Mouse (Mus musculus) spleen, adult 2 months (tissue): ENCODE results near the gene Abhd6. TPM values are rescaled to one million over a fixed set of nuclear protein-coding genes. Genes with fewer than 3 reads are reported as not detected.
A peak's percentile ranks its signal among the peaks of the same experiment; 100 is the strongest.

Experiments
- DNase-seq, 2 experiments: peaks; one replicate each; pipeline versions ENCODE4 v3.0.0 to v3.0.0-alpha.2; 2012 to 2021; ENCODE audit warnings: low spot score in 2 of 2, low read depth in 1 of 2
- H3K27ac ChIP-seq: fragments of 200-500 bp; 2 replicates; pipeline ENCODE4 v1.5.1; 2012; ENCODE audit warnings: low read length, inconsistent platforms; ENCODE audit not compliant: insufficient read depth
- H3K27me3 ChIP-seq: fragments of 200-500 bp; 2 replicates; pipeline ENCODE4 v1.6.1; 2012; ENCODE audit warnings: mild to moderate bottlenecking, moderate library complexity, low read length, inconsistent platforms; ENCODE audit not compliant: control insufficient read depth, insufficient read depth
- H3K36me3 ChIP-seq: fragments of 200-500 bp; 2 replicates; pipeline ENCODE4 v1.6.1; 2012; ENCODE audit warnings: mild to moderate bottlenecking, low read length, inconsistent platforms; ENCODE audit not compliant: control insufficient read depth, insufficient read depth
- H3K4me1 ChIP-seq: fragments of 200-500 bp; 2 replicates; pipeline ENCODE4 v1.6.1; 2011; ENCODE audit warnings: inconsistent platforms; ENCODE audit not compliant: control insufficient read depth, insufficient read depth, insufficient read length
- H3K4me3 ChIP-seq: fragments of 200-500 bp; 2 replicates; pipeline ENCODE4 v1.5.1; 2011; ENCODE audit warnings: mild to moderate bottlenecking, inconsistent platforms; ENCODE audit not compliant: insufficient read depth, insufficient read length; ENCODE audit errors: extremely low read depth
- CTCF ChIP-seq: fragments of 200-500 bp; IDR thresholded peaks from 2 replicates; pipeline ENCODE4 v1.5.1; 2011; ENCODE audit warnings: mild to moderate bottlenecking, inconsistent platforms; ENCODE audit not compliant: insufficient read depth, insufficient read length, insufficient replicate concordance; ENCODE audit errors: extremely low read depth
- POLR2A ChIP-seq: fragments of 200-500 bp; IDR thresholded peaks from 2 replicates; pipeline ENCODE4 v1.6.1; 2011; ENCODE audit warnings: low read depth, low read length, inconsistent platforms
- WGBS: fragments of 180-500 bp; shearing (Covaris S2); methylation state at CpG from one replicate; pipeline ENCODE4 v1.1.7; 2018; 5-methylcytosine and 5-hydroxymethylcytosine counted together
- polyA plus RNA-seq: library from polyadenylated mRNA; depleted of rRNA; stranded (reverse); fragments of >200 nt; gene quantifications from 2 replicates; pipeline ENCODE4 v1.2.3, GENCODE M21; 2012

Gene Abhd6
- polyA plus RNA-seq, 1 experiment = 8.6 TPM

DNA sequence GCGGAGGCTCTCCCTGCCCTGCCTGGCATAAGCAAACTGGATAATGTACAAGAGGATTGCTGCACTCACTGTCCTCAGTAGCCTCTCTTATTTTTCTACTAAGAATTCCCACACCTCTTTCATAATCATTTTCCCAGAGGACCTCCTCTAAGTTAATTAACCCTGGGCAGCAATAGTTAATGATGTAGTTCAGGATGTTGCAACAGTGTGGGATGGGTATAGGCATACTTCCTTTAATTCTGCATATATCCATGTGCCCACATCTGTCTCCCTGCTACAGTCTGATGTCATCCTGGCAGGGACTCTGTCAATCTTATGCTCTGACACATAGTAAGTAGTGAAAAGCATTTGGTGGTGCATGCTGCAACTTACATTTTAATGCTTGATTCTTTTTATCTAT lies 21.5 kb upstream of the Abhd6 start:
- WGBS = 91% methylated on average over 1 of the region's 1 CpGs
- TF ChIP-seq POLR2A (no peak), CTCF (no peak)
- DNase-seq = no peak
- no peak overlapping the region for H3K27ac ChIP-seq
- peaks cover 2% of the 10 kb centered on the region; the same call in 1 of the 2 replicates for H3K4me1 ChIP-seq
- H3K27me3 ChIP-seq = no peaks in the 10 kb centered on the region
- no peaks in the 10 kb centered on the region for H3K36me3 ChIP-seq
- no peak overlapping the region for H3K4me3 ChIP-seq

DNA sequence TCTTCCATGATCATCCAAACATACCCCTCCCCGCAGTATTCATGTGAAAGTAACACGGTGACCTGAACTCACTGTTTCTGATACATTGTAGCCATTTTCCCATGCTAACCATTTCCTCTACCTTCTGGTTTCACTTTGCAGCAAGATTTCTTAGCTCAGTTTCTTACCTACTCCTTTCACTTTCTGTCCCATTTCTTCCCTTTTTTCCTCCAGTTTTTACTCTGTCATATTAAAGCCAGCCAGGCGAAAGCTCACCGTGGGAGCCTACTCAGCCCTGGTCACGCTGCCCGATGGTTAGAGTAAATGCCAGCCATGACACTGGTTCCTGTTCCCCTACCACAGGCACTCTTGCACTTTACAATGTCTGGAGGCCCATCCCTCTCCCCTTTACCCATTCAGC lies 15.8 kb upstream of the Abhd6 start:
- H3K4me3 ChIP-seq = no peak overlapping the region
- TF ChIP-seq CTCF = no peak
- no peak for TF ChIP-seq POLR2A
- H3K27ac ChIP-seq = peak overlapping the region; percentile 18; the same call in 1 of the 2 replicates
- 47% methylated on average over 6 of the region's 6 CpGs for WGBS
- H3K36me3 ChIP-seq = no peaks in the 10 kb centered on the region
- H3K4me1 ChIP-seq = peaks cover 24% of the 10 kb centered on the region
- H3K27me3 ChIP-seq = no peaks in the 10 kb centered on the region
- DNase-seq = no peak

DNA sequence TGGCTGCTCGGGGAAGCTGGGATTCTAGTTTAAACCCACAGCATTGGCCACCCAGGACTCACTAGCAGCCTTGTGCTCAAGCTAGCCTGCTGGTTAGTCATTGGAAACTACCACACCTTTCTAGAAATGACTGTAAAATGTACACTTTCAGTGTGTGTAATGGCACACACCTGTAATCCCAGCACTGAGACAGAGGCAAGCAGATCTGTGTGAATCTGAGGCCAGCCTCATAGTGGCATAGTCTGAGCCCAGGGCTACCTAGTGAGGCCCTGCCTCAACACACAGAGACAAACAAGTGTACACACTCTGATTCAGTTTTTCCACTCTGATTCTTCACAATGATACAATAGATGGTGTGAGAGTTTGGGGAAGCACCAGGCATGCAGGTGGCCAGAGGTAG lies 13.3 kb upstream of the Abhd6 start:
- whole genome bisulfite sequencing = 64% methylated on average over 1 of the region's 1 CpGs
- H3K4me1 ChIP-seq = peaks cover 38% of the 10 kb centered on the region

DNA sequence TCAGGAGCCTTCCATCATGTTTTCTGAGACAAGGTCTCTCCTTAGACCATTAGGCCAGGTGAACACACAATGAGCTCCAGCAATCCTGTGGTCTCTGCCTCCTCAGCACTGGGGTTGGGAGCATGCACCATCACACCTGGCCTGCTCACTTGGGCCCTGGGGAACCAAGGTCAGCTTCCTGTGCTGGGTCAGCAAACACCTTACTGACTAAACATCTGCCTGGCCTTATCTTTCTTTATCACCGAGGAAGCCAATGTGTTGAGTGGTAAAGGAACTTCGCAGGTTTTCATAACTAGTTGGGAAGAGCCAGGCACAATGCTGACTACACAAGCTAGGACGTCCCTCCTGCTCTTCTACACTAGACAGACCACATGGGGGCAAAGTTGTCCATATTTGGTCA lies 12.7 kb upstream of the Abhd6 start:
- Histone ChIP-seq H3K4me3 (no peak overlapping the region), H3K4me1 (peaks cover 42% of the 10 kb centered on the region), H3K36me3 (no peaks in the 10 kb centered on the region), H3K27ac (peak overlapping the region; percentile 34; the same call in 1 of the 2 replicates), H3K27me3 (no peaks in the 10 kb centered on the region)
- WGBS = 40% methylated on average over 3 of the region's 3 CpGs
- no peak for DNase-seq
- no peak for TF ChIP-seq CTCF
- no peak for TF ChIP-seq POLR2A

More for the DNA sequence above, 13.3 kb upstream of the Abhd6 start:
- no peak overlapping the region for H3K4me3 ChIP-seq
- H3K27ac ChIP-seq = peak overlapping the region; percentile 36; the same call in 1 of the 2 replicates
- TF ChIP-seq POLR2A (no peak), CTCF (no peak)
- no peaks in the 10 kb centered on the region for H3K36me3 ChIP-seq
- no peak for DNase-seq
- H3K27me3 ChIP-seq = no peaks in the 10 kb centered on the region

DNA sequence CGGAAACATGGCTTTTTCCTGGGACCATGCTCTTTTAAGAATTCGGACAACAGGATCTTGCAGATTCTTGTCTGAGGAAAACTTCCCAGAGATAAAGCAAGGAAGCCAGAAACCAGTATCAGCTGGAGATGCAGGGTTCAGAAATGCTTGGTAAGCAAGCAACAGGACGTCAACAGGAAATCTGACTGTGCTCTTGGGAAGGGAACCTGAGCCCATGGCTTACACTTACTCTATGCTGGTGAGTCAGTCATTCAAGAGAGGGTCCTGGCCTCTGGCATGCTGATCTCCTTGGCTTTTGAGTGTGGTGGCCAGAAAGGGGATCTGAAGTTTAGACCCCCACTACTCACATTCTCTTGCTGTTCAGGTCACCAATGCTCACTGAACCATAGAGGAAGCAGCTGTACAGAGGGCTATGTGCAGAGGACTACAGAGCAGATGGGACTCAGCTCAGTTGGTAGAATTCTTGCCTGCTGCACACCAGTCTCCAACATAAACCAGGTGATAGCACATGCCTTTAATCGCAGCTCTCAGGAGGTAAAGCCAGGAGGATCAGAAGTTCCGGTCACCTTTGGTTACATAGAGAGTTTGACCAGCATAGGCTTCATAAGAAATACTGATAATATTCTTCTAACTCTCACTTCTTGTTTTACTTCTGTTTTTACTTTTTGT lies 11.5 kb upstream of the Abhd6 start:
- DNase-seq = no peak
- Histone ChIP-seq H3K4me3 (no peak overlapping the region), H3K27ac (peak overlapping the region; percentile 62), H3K27me3 (no peaks in the 10 kb centered on the region), H3K36me3 (no peaks in the 10 kb centered on the region), H3K4me1 (peaks cover 42% of the 10 kb centered on the region)
- TF ChIP-seq CTCF = no peak
- no peak for TF ChIP-seq POLR2A
- WGBS = 62% methylated on average over 5 of the region's 5 CpGs

DNA sequence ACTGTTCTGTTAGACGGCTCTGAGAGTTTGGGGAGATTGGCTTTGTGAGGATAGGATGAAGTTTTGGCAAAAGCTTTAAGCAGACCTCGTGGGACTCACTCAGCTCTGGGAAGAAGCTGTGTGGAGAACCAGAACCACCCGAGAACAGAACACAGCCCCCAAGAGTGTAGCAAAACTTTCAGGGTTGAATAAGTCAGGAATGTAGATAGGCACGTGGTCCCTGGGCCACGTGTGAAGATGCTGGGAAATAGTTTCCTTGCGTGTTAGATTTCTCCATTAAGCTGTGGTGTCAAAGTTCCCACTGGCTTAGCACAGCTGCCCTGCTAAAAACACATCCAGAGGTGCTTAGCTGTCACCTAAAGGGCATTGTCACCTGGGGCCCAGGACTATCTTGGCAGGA lies 10.5 kb upstream of the Abhd6 start:
- Histone ChIP-seq H3K4me1 (peaks cover 40% of the 10 kb centered on the region), H3K27me3 (no peaks in the 10 kb centered on the region), H3K36me3 (no peaks in the 10 kb centered on the region), H3K4me3 (peak overlapping the region; percentile 1; the same call in 1 of the 2 replicates), H3K27ac (peak overlapping the region; percentile 81)
- 73% methylated on average over 6 of the region's 6 CpGs for WGBS
- TF ChIP-seq POLR2A = no peak
- TF ChIP-seq CTCF = no peak
- DNase-seq = no peak

DNA sequence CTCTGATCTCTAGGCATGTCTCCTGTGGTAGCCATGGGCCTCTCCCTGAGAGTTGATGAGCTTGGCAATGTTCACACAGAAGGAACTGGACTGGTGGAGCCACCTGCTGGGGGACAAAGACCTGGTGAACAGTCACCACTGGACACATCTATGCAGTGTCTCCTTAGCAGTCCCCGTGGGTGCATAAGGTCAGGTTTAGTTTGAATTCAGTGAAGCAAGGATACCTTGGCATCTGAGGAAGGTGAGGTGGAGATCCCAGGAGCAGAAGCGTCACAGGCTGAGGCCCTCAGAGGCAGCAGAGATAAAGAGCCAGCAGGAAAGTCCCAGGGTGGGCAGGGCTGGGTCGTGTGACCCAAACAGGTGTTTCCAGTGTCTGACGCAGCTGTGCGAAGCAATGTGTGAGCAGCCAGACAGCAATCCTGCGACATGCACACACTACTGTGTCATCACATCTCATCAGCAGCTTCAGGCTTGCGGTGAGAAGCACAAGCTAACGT lies 8.4 kb upstream of the Abhd6 start, which contains the start of gene Dnase1l3:
Gene Dnase1l3 (minus strand): TSS at position 303 of the 497 bp plus-strand sequence.
- Histone ChIP-seq H3K27ac (peak within 1 kb of the TSS; percentile 56), H3K4me1 (peaks cover 38% of the 10 kb centered on the region), H3K27me3 (no peaks in the 10 kb centered on the region), H3K4me3 (peak within 1 kb of the TSS; percentile 25), H3K36me3 (no peaks in the 10 kb centered on the region)
- WGBS = 31% methylated on average over 8 of the region's 8 CpGs
- TF ChIP-seq POLR2A = no peak
- TF ChIP-seq CTCF = peak; percentile 59; the same call in 1 of the 2 replicates
- DNase-seq = peak; percentile 65 to 70
